Mouse (Mus musculus) neutrophil, adult 65 days (primary cell): ENCODE data around the gene Gucy2e. TPM values are rescaled to one million over a fixed set of nuclear protein-coding genes. Genes with fewer than 3 reads are reported as not detected.

Source experiments
- total RNA-seq: library from RNA; stranded (reverse); gene quantifications from 2 replicates; pipeline ENCODE4 v1.2.4, GENCODE M21; 2023

The Gucy2e gene
- not detected in 2 replicates for total RNA-seq

DNA sequence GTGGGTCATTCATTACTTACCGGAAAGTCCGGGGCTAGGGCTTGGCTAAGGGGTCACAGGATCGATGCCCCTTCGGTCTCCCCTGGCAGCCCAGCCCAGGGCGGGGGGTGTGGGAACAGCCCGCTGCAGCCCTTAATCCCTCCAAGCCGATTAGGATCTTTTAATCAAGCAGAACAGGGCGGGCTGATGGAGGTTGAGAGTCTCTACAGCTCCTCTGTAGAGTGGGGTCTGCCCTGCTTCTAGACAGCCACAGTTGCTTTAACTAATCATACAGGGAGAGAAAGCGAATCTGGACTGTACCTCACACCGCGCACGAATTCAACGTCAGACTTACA, at the start of gene Gucy2e:
TSS of gene Gucy2e (minus strand) at position 111 of the 335 bp plus-strand sequence.

DNA sequence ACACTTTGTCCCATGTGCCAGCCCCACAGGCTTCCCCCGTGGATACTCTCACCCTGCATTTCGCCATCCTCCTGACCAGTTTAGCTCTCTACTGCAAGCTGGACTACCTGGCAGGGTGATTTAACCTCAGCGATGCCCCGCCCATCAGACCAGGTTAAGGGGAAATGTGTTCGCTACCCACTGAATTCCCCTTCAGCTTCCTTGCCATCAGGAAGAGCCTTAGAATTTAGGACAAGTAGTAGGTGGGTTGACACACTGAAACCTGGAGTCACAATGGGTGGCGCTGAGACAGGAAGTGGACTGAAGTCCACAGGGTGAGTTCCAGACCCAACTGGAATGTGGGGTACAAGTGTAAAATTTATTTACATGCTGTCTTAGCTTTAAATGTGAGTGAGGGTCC, 39.1 kb downstream of the Gucy2e start, which contains the start of gene Alox8:
TSS of gene Alox8 (minus strand) at position 101 of the 400 bp plus-strand sequence.

Other genes starting within 250 kb of the Gucy2e start
- gene Pfas, start 228.6 kb downstream of the Gucy2e start, total RNA-seq: 14.2 and 18.1 TPM in 2 replicates
- 26.5 and 40.5 TPM in 2 replicates for gene Ctc1, start 221.1 kb downstream of the Gucy2e start, total RNA-seq
- 66.6 and 91.0 TPM in 2 replicates for gene Aurkb, start 191.4 kb downstream of the Gucy2e start, total RNA-seq
- 41.4 and 58.9 TPM in 2 replicates for gene Borcs6, start 177.3 kb downstream of the Gucy2e start, total RNA-seq
- gene Tmem107, start 166.2 kb downstream of the Gucy2e start, total RNA-seq: 1.4 and 1.7 TPM in 2 replicates
- 204 and 249 TPM in 2 replicates for gene Vamp2, start 148.5 kb downstream of the Gucy2e start, total RNA-seq
- 481 and 552 TPM in 2 replicates for gene Per1, start 141.8 kb downstream of the Gucy2e start, total RNA-seq
- not detected in 2 replicates for gene Hes7, start 116.6 kb downstream of the Gucy2e start, total RNA-seq
- not detected in 2 replicates for gene 9130213A22Rik, start 114.4 kb downstream of the Gucy2e start, total RNA-seq
- not detected in 2 replicates for gene Aloxe3, start 111.1 kb downstream of the Gucy2e start, total RNA-seq
- gene Alox12b, start 80.0 kb downstream of the Gucy2e start, total RNA-seq: not detected in 2 replicates
- 0.13 TPM in 1 of 2 replicates, not detected in the other for gene Alox8, start 39.2 kb downstream of the Gucy2e start, total RNA-seq
- gene Cntrob, start 86.7 kb upstream of the Gucy2e start, total RNA-seq: 10.1 and 10.6 TPM in 2 replicates
- gene Trappc1, start 86.9 kb upstream of the Gucy2e start, total RNA-seq: 39.8 and 44.7 TPM in 2 replicates
- gene Kcnab3, start 89.2 kb upstream of the Gucy2e start, total RNA-seq: 0.52 TPM in 1 of 2 replicates, not detected in the other
- gene Rnf227, start 103.4 kb upstream of the Gucy2e start, total RNA-seq: 0.66 and 0.93 TPM in 2 replicates
- gene Chd3, start 132.4 kb upstream of the Gucy2e start, total RNA-seq: 11.1 and 13.1 TPM in 2 replicates
- gene Naa38, start 158.5 kb upstream of the Gucy2e start, total RNA-seq: 20.3 and 25.1 TPM in 2 replicates
- gene Cyb5d1, start 158.6 kb upstream of the Gucy2e start, total RNA-seq: 27.9 and 30.6 TPM in 2 replicates
- 3.1 and 3.2 TPM in 2 replicates for gene Tmem88, start 161.2 kb upstream of the Gucy2e start, total RNA-seq
- gene Kdm6b, start 176.6 kb upstream of the Gucy2e start, total RNA-seq: 256 and 289 TPM in 2 replicates